Mouse (Mus musculus): ENCODE data around the gene Castor2. TPM values are rescaled to one million over a fixed set of nuclear protein-coding genes. Genes with fewer than 3 reads are reported as not detected.

Castor2 gene
- polyA plus RNA-seq, 1 experiment from 2014 or later: 24.1 TPM

- H3K9ac ChIP-seq: no peak overlapping the region
- 60% methylated on average over 18 of the region's 18 CpGs for WGBS
- H3K9me3 ChIP-seq (replicated peaks): peaks cover 9% of the 10 kb centered on the region; the same call in 1 of the 2 replicates
These were observed 18.6 kb upstream of the Castor2 start for GRCm38 (mm10) chr5:134080685-134081548.

DNA sequence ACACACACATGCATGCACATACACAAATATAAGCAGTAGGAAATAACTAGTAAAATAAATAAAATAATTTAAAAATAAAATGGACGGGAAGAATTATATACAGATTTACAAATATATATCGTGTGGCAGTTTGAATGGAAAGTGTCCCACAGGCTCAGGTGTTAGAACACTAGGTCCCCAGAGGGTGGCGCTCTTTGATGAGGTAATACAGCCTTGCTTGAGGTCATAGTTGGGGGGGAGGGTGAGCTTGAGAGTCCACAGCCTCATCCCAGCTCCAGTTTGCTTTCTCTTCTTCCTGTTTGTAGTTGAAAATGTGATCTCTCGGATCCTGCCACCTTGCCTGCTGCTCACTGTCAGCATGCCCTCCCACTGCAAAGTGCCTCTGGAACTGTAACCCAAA is 14.3 kb upstream of the Castor2 start:
- WGBS: 75% methylated on average over 4 of the region's 4 CpGs
- H3K4me2 ChIP-seq: no peak overlapping the region
- no peak for ATAC-seq
- H3K4me3 ChIP-seq: no peak overlapping the region
- no peaks in the 10 kb centered on the region for H3K36me3 ChIP-seq (ENCODE audit: poor library complexity, severe bottlenecking)
- no peaks in the 10 kb centered on the region for H3K9me3 ChIP-seq (replicated peaks)
- no peak overlapping the region for H3K27ac ChIP-seq
- no peak overlapping the region for H3K9ac ChIP-seq
- H3K4me1 ChIP-seq: 0 out of 2 replicates have a peak, but pooled peaks cover 7% of the 10 kb centered on the region
- no peaks in the 10 kb centered on the region for H3K27me3 ChIP-seq

More at GRCm38 (mm10) chr5:134080685-134081548, 18.6 kb upstream of the Castor2 start:
- Histone ChIP-seq H3K27ac (no peak overlapping the region), H3K4me2 (no peak overlapping the region), H3K36me3 (ENCODE audit: poor library complexity, severe bottlenecking) (no peaks in the 10 kb centered on the region), H3K4me1 (0 out of 2 replicates have a peak, but pooled peaks cover 7% of the 10 kb centered on the region), H3K4me3 (no peak overlapping the region), H3K27me3 (no peaks in the 10 kb centered on the region)
- no peak for ATAC-seq

DNA sequence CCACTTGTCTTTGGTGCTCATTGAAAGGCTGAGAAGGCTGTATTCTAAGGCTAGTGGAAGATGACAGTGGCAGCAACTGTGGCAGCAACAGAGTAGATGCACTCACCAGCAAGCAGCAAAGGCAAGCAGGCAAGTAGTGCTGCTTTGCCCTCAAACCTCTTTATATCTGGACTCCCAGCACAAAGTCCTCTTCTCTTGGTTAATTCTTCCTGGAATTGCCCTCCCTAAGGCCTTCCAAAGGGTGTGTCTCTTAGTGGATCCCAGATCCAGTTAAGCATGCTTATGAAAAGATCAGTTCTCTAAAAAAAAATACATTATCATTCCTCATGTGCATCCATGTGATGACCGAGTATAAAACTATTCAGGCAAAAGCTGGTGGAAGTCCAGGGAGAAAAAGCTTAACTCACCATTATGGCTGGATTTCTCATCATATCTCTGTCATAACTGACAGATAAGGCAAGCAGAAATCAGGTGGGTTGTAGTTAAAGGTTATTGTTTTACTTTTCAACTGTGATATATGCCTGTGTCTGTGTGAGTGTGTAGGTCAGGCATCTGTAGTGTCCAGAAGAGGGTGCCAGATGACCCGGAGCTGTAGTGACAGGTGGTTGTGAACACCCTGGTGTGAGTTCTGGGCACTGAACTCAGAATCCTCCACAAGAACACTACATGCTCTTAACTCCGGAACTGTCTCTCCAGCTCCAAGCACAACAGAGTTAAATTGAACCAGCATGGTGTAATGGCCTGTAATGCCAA is 13.4 kb upstream of the Castor2 start:
- no peaks in the 10 kb centered on the region for H3K9me3 ChIP-seq (replicated peaks)
- WGBS: 83% methylated on average over 3 of the region's 3 CpGs
- H3K36me3 ChIP-seq (ENCODE audit: poor library complexity, severe bottlenecking): no peaks in the 10 kb centered on the region
- H3K4me3 ChIP-seq: no peak overlapping the region
- no peak for ATAC-seq
- H3K27ac ChIP-seq: no peak overlapping the region
- 0 out of 2 replicates have a peak, but pooled peaks cover 2% of the 10 kb centered on the region for H3K4me1 ChIP-seq
- no peak overlapping the region for H3K9ac ChIP-seq
- no peaks in the 10 kb centered on the region for H3K27me3 ChIP-seq
- H3K4me2 ChIP-seq: no peak overlapping the region

GRCm38 (mm10) chr5:134087211-134087610 is 12.3 kb upstream of the Castor2 start:
- H3K4me3 ChIP-seq: no peak overlapping the region
- 90% methylated on average over 5 of the region's 5 CpGs for WGBS
- H3K9ac ChIP-seq: no peak overlapping the region

GRCm38 (mm10) chr5:134095766-134096165 is 3.7 kb upstream of the Castor2 start:
- no peak for ATAC-seq
- Histone ChIP-seq H3K36me3 (ENCODE audit: poor library complexity, severe bottlenecking) (no peaks in the 10 kb centered on the region), H3K9me3 (replicated peaks) (no peaks in the 10 kb centered on the region), H3K9ac (no peak overlapping the region), H3K4me3 (no peak overlapping the region), H3K27me3 (no peaks in the 10 kb centered on the region), H3K4me1 (peaks cover 14% of the 10 kb centered on the region), H3K4me2 (no peak overlapping the region), H3K27ac (no peak overlapping the region)
- 84% methylated on average over 2 of the region's 2 CpGs for WGBS

More at GRCm38 (mm10) chr5:134087211-134087610, 12.3 kb upstream of the Castor2 start:
- no peaks in the 10 kb centered on the region for H3K27me3 ChIP-seq
- H3K4me2 ChIP-seq: no peak overlapping the region
- ATAC-seq: no peak
- no peaks in the 10 kb centered on the region for H3K9me3 ChIP-seq (replicated peaks)
- no peak overlapping the region for H3K27ac ChIP-seq
- no peaks in the 10 kb centered on the region for H3K4me1 ChIP-seq
- H3K36me3 ChIP-seq (ENCODE audit: poor library complexity, severe bottlenecking): no peaks in the 10 kb centered on the region

DNA sequence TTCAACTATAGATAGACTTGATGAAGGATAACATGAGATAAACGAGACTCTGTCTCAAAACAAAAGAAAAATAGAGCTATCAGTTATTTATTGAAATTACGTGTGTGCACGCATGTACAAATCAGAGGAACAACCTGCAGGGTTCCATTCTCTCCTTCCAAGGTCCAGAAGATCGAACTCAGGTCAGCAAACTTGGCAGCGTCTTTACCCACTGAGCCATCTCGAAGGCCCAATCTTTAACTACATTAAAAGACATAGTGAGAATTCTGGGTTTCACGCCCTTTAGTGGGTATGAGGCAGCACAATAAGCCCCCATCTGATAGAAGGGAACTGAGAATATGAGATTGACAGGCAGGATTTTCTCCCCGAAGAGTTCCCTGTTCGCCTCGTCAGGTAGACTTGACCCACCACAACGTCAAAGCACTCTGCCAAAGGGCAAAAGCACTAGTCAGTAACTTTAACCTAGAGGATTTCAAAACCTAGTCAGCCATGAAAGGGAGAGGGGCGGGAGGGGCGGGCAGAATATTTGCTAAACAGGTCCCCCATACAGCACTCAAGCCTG is 1.1 kb upstream of the Castor2 start:
- WGBS: 47% methylated on average over 13 of the region's 13 CpGs
- no peak for ATAC-seq
- H3K27ac ChIP-seq: no peak overlapping the region

GRCm38 (mm10) chr5:134098976-134099375 is 535 bp upstream of the Castor2 start:
- Histone ChIP-seq H3K4me3 (peak overlapping the region; percentile 76), H3K36me3 (ENCODE audit: poor library complexity, severe bottlenecking) (peaks cover 5% of the 10 kb centered on the region; the same call in 1 of the 2 replicates), H3K27ac (0 out of 2 replicates have a peak overlapping the region, but pooled peaks have one; percentile 95), H3K27me3 (no peaks in the 10 kb centered on the region), H3K9me3 (replicated peaks) (no peaks in the 10 kb centered on the region), H3K4me1 (peaks cover 38% of the 10 kb centered on the region), H3K4me2 (peak overlapping the region; percentile 83), H3K9ac (peak overlapping the region; percentile 90)
- 1% methylated on average over 17 of the region's 17 CpGs for whole genome bisulfite sequencing
- ATAC-seq: peak; percentile 60

More for the DNA sequence above, 1.1 kb upstream of the Castor2 start:
- peak overlapping the region; percentile 90 for H3K9ac ChIP-seq
- peak overlapping the region; percentile 83 for H3K4me2 ChIP-seq
- peaks cover 38% of the 10 kb centered on the region for H3K4me1 ChIP-seq
- H3K9me3 ChIP-seq (replicated peaks): no peaks in the 10 kb centered on the region
- peaks cover 4% of the 10 kb centered on the region; the same call in 1 of the 2 replicates for H3K36me3 ChIP-seq (ENCODE audit: poor library complexity, severe bottlenecking)
- peak overlapping the region; percentile 76 for H3K4me3 ChIP-seq
- no peaks in the 10 kb centered on the region for H3K27me3 ChIP-seq

GRCm38 (mm10) chr5:134100232-134100771 is 791 bp downstream of the Castor2 start:
- WGBS: 3% methylated on average over 17 of the region's 17 CpGs
- peak overlapping the region; percentile 76 for H3K4me3 ChIP-seq
- ATAC-seq: peak; percentile 25
- H3K36me3 ChIP-seq (ENCODE audit: poor library complexity, severe bottlenecking): peaks cover 8% of the 10 kb centered on the region
- no peaks in the 10 kb centered on the region for H3K27me3 ChIP-seq
- H3K27ac ChIP-seq: no peak overlapping the region; the same call in 1 of the 2 replicates
- H3K9me3 ChIP-seq (replicated peaks): no peaks in the 10 kb centered on the region
- H3K4me2 ChIP-seq: peak overlapping the region; percentile 83
- peaks cover 38% of the 10 kb centered on the region for H3K4me1 ChIP-seq
- peak overlapping the region; percentile 90 for H3K9ac ChIP-seq

DNA sequence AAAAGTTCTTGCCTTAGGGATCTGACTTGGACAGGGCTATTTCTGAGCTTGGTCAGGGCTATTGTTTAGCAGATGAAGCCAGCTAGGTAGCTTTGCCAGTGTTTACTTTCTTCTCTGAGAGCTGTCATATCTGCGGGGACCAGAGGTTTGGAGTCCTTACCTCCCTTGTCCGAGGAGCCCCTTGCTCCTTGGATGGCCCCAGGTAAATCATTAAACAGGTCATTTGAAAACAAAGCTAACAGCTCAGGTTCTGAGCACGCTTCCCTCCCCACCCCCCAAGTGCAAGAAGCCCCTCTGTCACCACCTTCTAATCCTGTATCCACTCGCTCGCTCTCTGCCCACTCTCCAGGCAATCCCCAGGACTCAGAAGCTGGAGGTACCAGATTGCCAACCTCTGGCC is 1.8 kb downstream of the Castor2 start:
- peaks cover 38% of the 10 kb centered on the region for H3K4me1 ChIP-seq
- ATAC-seq: no peak
- H3K27me3 ChIP-seq: no peaks in the 10 kb centered on the region
- H3K9ac ChIP-seq: peak overlapping the region; percentile 90
- no peaks in the 10 kb centered on the region for H3K9me3 ChIP-seq (replicated peaks)
- peak overlapping the region; percentile 76 for H3K4me3 ChIP-seq
- peaks cover 19% of the 10 kb centered on the region for H3K36me3 ChIP-seq (ENCODE audit: poor library complexity, severe bottlenecking)
- 62% methylated on average over 5 of the region's 5 CpGs for WGBS
- peak overlapping the region; percentile 40; the same call in 1 of the 2 replicates for H3K27ac ChIP-seq
- peak overlapping the region; percentile 83 for H3K4me2 ChIP-seq

- Histone ChIP-seq H3K4me2 (peak overlapping the region; percentile 83), H3K27ac (no peak overlapping the region), H3K4me1 (peaks cover 38% of the 10 kb centered on the region), H3K27me3 (no peaks in the 10 kb centered on the region), H3K9me3 (replicated peaks) (no peaks in the 10 kb centered on the region), H3K9ac (no peak overlapping the region; the same call in 1 of the 2 replicates), H3K4me3 (peak overlapping the region; percentile 76), H3K36me3 (ENCODE audit: poor library complexity, severe bottlenecking) (peaks cover 23% of the 10 kb centered on the region)
- no peak for ATAC-seq
- 45% methylated on average over 5 of the region's 5 CpGs for WGBS
These were observed 2.4 kb downstream of the Castor2 start for GRCm38 (mm10) chr5:134101883-134102282.

GRCm38 (mm10) chr5:134102720-134103119 is 3.2 kb downstream of the Castor2 start:
- Histone ChIP-seq H3K4me1 (peaks cover 38% of the 10 kb centered on the region), H3K36me3 (ENCODE audit: poor library complexity, severe bottlenecking) (peaks cover 31% of the 10 kb centered on the region), H3K4me3 (no peak overlapping the region), H3K9me3 (replicated peaks) (no peaks in the 10 kb centered on the region), H3K9ac (peak overlapping the region; percentile 30; the same call in 1 of the 2 replicates), H3K4me2 (peak overlapping the region; percentile 83; the same call in 1 of the 2 replicates), H3K27ac (no peak overlapping the region), H3K27me3 (no peaks in the 10 kb centered on the region)
- WGBS: 77% methylated on average over 6 of the region's 6 CpGs
- no peak for ATAC-seq

Measured in forebrain, embryonic 13.5 days (tissue).